In genomic region chr7:37841549-37841948, GRCm38 (mm10) we compare ENCODE assay signal across 10 mouse cellular contexts.
DNase-seq lines count a peak whose midpoint lies in the region; ATAC-seq and TF ChIP-seq lines count a peak whose summit lies in the region.
"Had no signal": no experiment of that assay in that cellular context is flagged by ENCODE, and none has a peak within 500 bp of the region (broad histone marks: within the 10 kb centered on the region; RNA-seq: fewer than 3 reads in every experiment).

No protein-coding gene starts in this region.

- no peak for TF ChIP-seq EP300 in lung, postnatal 0 days (IDR thresholded peaks at IDR 0.05)

- peak overlapping the region; percentile 69; the same call in 1 of the 2 replicates for H3K27ac ChIP-seq in heart, embryonic 10.5 days
- H3K27ac ChIP-seq in lung, postnatal 0 days (ENCODE audit: low read length): no peak overlapping the region
- H3K27ac ChIP-seq in limb, embryonic 11.5 days (replicated peaks; ENCODE audit: low read depth, low read length): no peak overlapping the region

- ATAC-seq in lung, postnatal 0 days: no peak
- ATAC-seq in limb, embryonic 11.5 days (ENCODE audit: insufficient number of reproducible peaks, low FRiP score, low TSS enrichment, low read depth): 0 out of 2 replicates have a peak, but pooled peaks have one; percentile 32
- ATAC-seq in megakaryocyte progenitor cell, adult 5-6 weeks (replicated peaks; ENCODE audit: poor library complexity): no peak
- ATAC-seq: Patski had no signal

- no peaks in the 10 kb centered on the region for H3K36me3 ChIP-seq in heart, embryonic 10.5 days
- no peaks in the 10 kb centered on the region for H3K36me3 ChIP-seq in lung, postnatal 0 days (ENCODE audit: insufficient read depth, low read length)
- no peaks in the 10 kb centered on the region for H3K36me3 ChIP-seq in limb, embryonic 11.5 days (ENCODE audit: control insufficient read depth, insufficient read depth, low read length)

- H3K4me2 ChIP-seq in lung, postnatal 0 days (replicated peaks; ENCODE audit: low read depth, low read length): 0 out of 2 replicates have a peak overlapping the region, but pooled peaks have one; percentile 35
- peak overlapping the region; percentile 51 for H3K4me2 ChIP-seq in limb, embryonic 11.5 days (ENCODE audit: low read depth, severe bottlenecking)

- H3K4me1 ChIP-seq in heart, embryonic 10.5 days: peaks cover 32% of the 10 kb centered on the region
- H3K4me1 ChIP-seq in lung, postnatal 0 days (ENCODE audit: insufficient read depth, low read depth, low read length): no peaks in the 10 kb centered on the region
- peaks cover 7% of the 10 kb centered on the region; the same call in 1 of the 2 replicates for H3K4me1 ChIP-seq in limb, embryonic 11.5 days (ENCODE audit: control insufficient read depth, insufficient read depth, low read length)
- H3K4me1 ChIP-seq: megakaryocyte, embryonic 14.5 days had no signal

- 28% methylated on average over 4 of the region's 4 CpGs for whole genome bisulfite sequencing in heart, embryonic 10.5 days
- 37% methylated on average over 4 of the region's 4 CpGs for WGBS in lung, postnatal 0 days
- 24% methylated on average over 4 of the region's 4 CpGs for WGBS in limb, embryonic 11.5 days

- TF ChIP-seq CTCF in lung, postnatal 0 days (IDR thresholded peaks at IDR 0.05): no peak

- DNase-seq in heart, embryonic 10.5 days (ENCODE audit: low spot score): no peak
- no peak for DNase-seq in heart, adult 11 months
- DNase-seq in lung, postnatal 0 days (ENCODE audit: low spot score): no peak
- DNase-seq in lung, postnatal 36 days: no peak
- no peak for DNase-seq in limb, embryonic 11.5 days (ENCODE audit: low spot score)
- no peak for DNase-seq in frontal cortex, postnatal 36 days (ENCODE audit: low spot score in 2 of 2)
- no peak for DNase-seq in cerebellum, adult 11 months

- H3K9ac ChIP-seq in lung, postnatal 0 days (replicated peaks; ENCODE audit: low read depth): no peak overlapping the region
- H3K9ac ChIP-seq in limb, embryonic 11.5 days (ENCODE audit: low read length): no peak overlapping the region

- H3K27me3 ChIP-seq in heart, embryonic 10.5 days (ENCODE audit: insufficient read depth, poor library complexity, severe bottlenecking): no peaks in the 10 kb centered on the region
- H3K27me3 ChIP-seq in lung, postnatal 0 days (replicated peaks; ENCODE audit: insufficient read depth, low read length): no peaks in the 10 kb centered on the region
- H3K27me3 ChIP-seq in limb, embryonic 11.5 days (ENCODE audit: control insufficient read depth, insufficient read depth, low read length): no peaks in the 10 kb centered on the region
- H3K27me3 ChIP-seq: megakaryocyte, embryonic 14.5 days; Patski had no signal

- H3K4me3 ChIP-seq in heart, embryonic 10.5 days: peak overlapping the region; percentile 56
- H3K4me3 ChIP-seq in lung, postnatal 0 days (ENCODE audit: low read depth, low read length): no peak overlapping the region
- peak overlapping the region; percentile 19; the same call in 1 of the 2 replicates for H3K4me3 ChIP-seq in limb, embryonic 11.5 days (ENCODE audit: low read depth, low read length)

- no peaks in the 10 kb centered on the region for H3K9me3 ChIP-seq in heart, embryonic 10.5 days
- no peaks in the 10 kb centered on the region for H3K9me3 ChIP-seq in lung, postnatal 0 days (ENCODE audit: low read length)
- H3K9me3 ChIP-seq in limb, embryonic 11.5 days (ENCODE audit: control insufficient read depth, low read length): no peaks in the 10 kb centered on the region
- H3K9me3 ChIP-seq: megakaryocyte, embryonic 14.5 days had no signal
